Mouse (Mus musculus): ENCODE results near the gene 2410004B18Rik.
A peak's percentile ranks its signal among the peaks of the same experiment; 100 is the strongest.

The 2410004B18Rik gene

GRCm38 (mm10) chr3:145929525-145930400 is 8.1 kb upstream of the 2410004B18Rik start:
- no peak for DNase-seq (ENCODE audit: low read depth, low spot score)

GRCm38 (mm10) chr3:145933845-145934244 is 4.0 kb upstream of the 2410004B18Rik start:
- no peak for DNase-seq (ENCODE audit: low read depth, low spot score)

- no peak for DNase-seq (ENCODE audit: low read depth, low spot score)
These were observed 863 bp downstream of the 2410004B18Rik start for GRCm38 (mm10) chr3:145938405-145939349.

DNA sequence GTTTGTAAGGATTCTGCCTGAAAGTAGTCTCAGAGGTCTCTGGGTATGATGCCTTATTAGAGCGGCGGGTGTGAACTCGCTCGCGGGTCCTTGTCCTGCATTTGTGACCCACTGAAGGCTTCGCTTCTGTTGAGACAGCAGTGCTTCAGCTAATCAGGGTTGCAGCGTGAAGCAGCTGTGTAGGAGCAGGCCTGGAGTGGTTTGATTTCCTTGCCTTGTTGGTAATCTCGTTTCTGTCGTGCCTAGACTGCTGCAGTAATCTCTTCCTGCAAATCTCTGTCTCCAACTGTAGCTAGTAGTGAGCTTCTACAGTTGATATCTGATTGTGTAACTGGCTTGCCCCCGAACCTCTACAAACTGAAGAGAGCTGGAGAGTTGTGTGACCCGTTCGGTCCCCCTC is 1.6 kb downstream of the 2410004B18Rik start:
- DNase-seq (ENCODE audit: low read depth, low spot score): no peak

DNA sequence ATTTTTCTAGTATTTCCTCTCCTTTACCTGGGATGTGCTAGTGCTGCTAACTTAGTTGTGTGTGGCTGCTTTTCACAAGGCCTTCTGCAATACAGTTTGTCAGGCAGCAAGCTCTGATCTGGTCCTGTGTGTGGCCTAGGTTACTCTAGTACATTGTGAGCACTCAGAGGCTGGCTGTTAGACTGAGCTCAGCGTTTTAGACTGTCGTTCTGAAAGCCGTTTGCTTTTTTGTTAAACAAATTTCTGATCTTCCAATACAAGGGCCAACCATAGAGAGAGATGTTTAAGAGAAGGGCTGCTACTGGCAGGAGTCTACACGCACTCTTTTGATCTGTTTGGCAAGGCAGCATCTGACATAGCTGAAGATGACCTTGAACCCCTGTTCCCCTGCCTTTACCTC is 2.2 kb downstream of the 2410004B18Rik start:
- DNase-seq (ENCODE audit: low read depth, low spot score): no peak

- DNase-seq (ENCODE audit: low read depth, low spot score): no peak
These were observed 4.2 kb downstream of the 2410004B18Rik start for GRCm38 (mm10) chr3:145941971-145942370.

DNA sequence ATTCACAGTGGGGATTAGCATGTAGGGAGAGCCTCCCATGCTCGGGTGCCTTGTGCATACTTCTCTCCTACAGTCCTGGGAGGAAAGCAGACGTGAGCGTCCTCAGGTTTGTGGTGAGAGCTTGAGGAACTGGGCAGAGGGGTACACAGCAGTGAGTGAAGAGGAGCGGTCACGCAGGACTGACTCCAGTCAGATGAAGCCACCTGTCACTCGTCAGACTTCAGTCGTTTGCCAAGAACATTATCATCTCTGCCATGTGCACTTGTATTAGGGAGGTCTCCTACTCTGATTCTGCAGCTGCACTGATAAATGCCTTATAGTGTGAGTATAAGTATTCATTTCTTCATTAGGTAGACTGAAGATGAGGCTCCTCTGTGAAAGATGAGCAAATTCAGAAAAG is 6.5 kb downstream of the 2410004B18Rik start:
- no peak for DNase-seq (ENCODE audit: low read depth, low spot score)

GRCm38 (mm10) chr3:145945904-145946303 is 8.1 kb downstream of the 2410004B18Rik start:
- no peak for DNase-seq (ENCODE audit: low read depth, low spot score)

GRCm38 (mm10) chr3:145946654-145947053 is 8.8 kb downstream of the 2410004B18Rik start:
- DNase-seq (ENCODE audit: low read depth, low spot score): no peak

GRCm38 (mm10) chr3:145947539-145948204 is 9.9 kb downstream of the 2410004B18Rik start:
- no peak for DNase-seq (ENCODE audit: low read depth, low spot score)

GRCm38 (mm10) chr3:145950034-145950814 is 12.4 kb downstream of the 2410004B18Rik start:
- peak; percentile 82 for DNase-seq (ENCODE audit: low read depth, low spot score)

GRCm38 (mm10) chr3:145950815-145951130 is 13.0 kb downstream of the 2410004B18Rik start:
- no peak for DNase-seq (ENCODE audit: low read depth, low spot score)

DNA sequence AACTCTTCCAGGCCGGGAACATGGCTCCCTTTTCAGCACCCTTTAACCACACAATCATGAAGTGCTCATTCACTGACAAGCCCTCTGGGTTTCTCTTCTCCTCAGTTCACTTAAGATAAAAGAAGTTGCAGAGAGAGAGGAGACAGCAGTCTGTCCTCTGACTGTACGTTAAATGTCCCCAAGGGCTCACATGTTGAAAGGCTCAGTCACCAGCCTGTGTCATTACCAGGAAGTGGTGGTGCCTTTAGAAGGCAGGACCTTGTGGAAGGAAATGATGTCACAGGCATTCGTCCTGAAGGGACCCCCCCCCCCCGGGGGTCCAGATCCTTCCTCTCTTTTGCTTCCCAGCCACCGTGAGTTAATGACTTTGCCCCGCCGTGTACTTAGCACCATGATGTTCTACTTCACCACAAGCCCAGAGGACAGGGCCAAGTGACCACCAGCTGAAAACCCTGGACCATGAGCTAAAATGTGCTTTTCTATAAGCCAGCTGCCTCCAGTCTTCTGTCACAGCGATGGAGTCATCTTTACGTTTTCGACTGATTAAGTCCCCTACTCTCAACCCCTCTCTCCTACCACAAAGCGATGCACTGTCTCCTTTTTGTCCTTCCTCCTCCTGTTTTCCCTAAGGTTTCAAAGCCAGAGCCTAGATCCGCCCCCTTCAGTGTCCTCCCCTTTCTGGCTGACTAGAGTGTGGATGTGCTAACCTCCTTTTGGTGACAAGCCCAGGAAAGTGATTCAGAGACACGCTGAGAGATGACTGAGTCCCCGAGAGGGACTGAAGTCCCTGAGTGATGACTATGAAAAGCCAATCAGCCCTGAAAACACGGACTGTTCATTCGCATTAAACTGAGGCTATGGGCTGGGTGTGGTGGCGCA is 13.7 kb downstream of the 2410004B18Rik start:
- DNase-seq (ENCODE audit: low read depth, low spot score): no peak

- DNase-seq (ENCODE audit: low read depth, low spot score): no peak
These were observed 15.1 kb downstream of the 2410004B18Rik start for GRCm38 (mm10) chr3:145952945-145953344.

GRCm38 (mm10) chr3:145953411-145953810 is 15.6 kb downstream of the 2410004B18Rik start:
- no peak for DNase-seq (ENCODE audit: low read depth, low spot score)

DNA sequence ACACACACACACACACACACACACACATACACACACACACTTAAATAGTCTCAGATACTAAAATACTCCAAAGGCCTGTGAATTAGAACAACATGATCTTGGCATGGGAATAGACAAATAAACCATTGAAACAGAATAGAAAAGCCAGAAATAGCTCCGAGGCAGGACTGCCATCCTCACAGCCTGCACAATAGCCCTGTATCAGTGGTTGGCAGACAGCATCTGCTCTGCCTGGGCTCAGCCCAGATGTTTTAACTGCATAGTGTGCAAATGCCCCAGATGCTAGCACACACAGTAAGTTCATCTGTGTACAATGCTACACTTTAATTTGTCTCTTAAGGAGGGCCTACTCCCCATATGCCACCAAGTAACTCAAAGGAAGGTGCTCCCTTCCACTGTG is 22.0 kb downstream of the 2410004B18Rik start:
- DNase-seq (ENCODE audit: low read depth, low spot score): no peak

DNA sequence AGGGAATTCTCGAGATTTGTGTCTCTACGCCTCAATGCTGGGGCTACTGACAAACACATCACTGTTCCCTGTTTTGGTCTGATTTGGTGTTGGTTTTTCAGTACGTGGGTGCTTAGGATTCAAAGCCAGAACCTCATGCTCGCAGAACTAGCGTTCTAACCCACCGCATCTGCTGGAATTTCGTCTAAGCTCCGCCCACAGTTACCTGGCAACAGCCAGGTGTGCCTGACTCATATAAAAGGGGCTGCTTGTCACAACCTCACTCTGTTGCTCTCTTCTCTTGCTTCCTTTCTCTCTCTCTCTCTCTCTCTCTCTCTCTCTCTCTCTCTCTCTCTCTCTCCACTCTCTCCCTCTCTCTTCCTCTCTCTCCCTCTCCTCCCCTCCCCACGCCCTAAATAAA is 24.6 kb downstream of the 2410004B18Rik start:
- DNase-seq (ENCODE audit: low read depth, low spot score): no peak

GRCm38 (mm10) chr3:145963101-145964017 is 25.5 kb downstream of the 2410004B18Rik start:
- no peak for DNase-seq (ENCODE audit: low read depth, low spot score)

- no peak for DNase-seq (ENCODE audit: low read depth, low spot score)
These were observed 26.2 kb downstream of the 2410004B18Rik start for GRCm38 (mm10) chr3:145964018-145964387.

Measured in telencephalon, adult 2 months (tissue).